Mouse (Mus musculus) MEL (cell line): ENCODE measurements around the gene Sirt4.

ENCODE experiments used
- CTCF ChIP-seq, 3 experiments: IDR thresholded peaks in 2 of 3; conservative IDR thresholded peaks in 1 of 3; 2 replicates each; pipeline ENCODE4 v1.5.1; 2011 to 2012; ENCODE audit warnings: low read length in 3 of 3, low read depth in 2 of 3, mild to moderate bottlenecking in 2 of 3, improper control_type of control experiment in 1 of 3, inconsistent platforms in 1 of 3, mixed read lengths in 1 of 3, moderate library complexity in 1 of 3; ENCODE audit not compliant: control insufficient read depth in 1 of 3, insufficient read depth in 1 of 3, poor library complexity in 1 of 3, severe bottlenecking in 1 of 3
- EP300 ChIP-seq, 2 experiments: IDR thresholded peaks; 2 replicates each; pipeline ENCODE4 v1.6.1; 2011; ENCODE audit warnings: improper control_type of control experiment in 2 of 2, low read length in 2 of 2, low read depth in 1 of 2, mild to moderate bottlenecking in 1 of 2
- GABPA ChIP-seq: IDR thresholded peaks from 2 replicates; pipeline ENCODE4 v1.6.1; 2012; ENCODE audit warnings: low read depth, mild to moderate bottlenecking, inconsistent platforms, low read length, improper control_type of control experiment, moderate library complexity
- GATA1 ChIP-seq: IDR thresholded peaks from 2 replicates; pipeline ENCODE4 v1.6.1; 2011; ENCODE audit warnings: low read depth, low read length, improper control_type of control experiment
- NELFE ChIP-seq: IDR thresholded peaks from 2 replicates; pipeline ENCODE4 v1.6.1; 2011; ENCODE audit warnings: low read depth, low read length, improper control_type of control experiment
- POLR2A ChIP-seq, 2 experiments: IDR thresholded peaks; 2 replicates each; pipeline ENCODE4 v1.6.1; 2011 to 2012; ENCODE audit warnings: low read length in 2 of 2, mild to moderate bottlenecking in 2 of 2, control low read depth in 1 of 2, improper control_type of control experiment in 1 of 2, low read depth in 1 of 2, moderate library complexity in 1 of 2; ENCODE audit not compliant: control insufficient read depth in 1 of 2, insufficient read depth in 1 of 2, poor library complexity in 1 of 2
- ZC3H11A ChIP-seq: IDR thresholded peaks from 2 replicates; pipeline ENCODE4 v1.6.1; 2012; ENCODE audit warnings: low read depth, mild to moderate bottlenecking, inconsistent platforms, low read length, improper control_type of control experiment

GRCm38 (mm10) chr5:115474174-115474828 is 10.2 kb downstream of the Sirt4 start:
- no peak for TF ChIP-seq GATA1
- no peak for TF ChIP-seq POLR2A (IDR thresholded peaks at IDR 0.05; ENCODE audit: control insufficient read depth in 1 of 2, insufficient read depth in 1 of 2, low read depth in 1 of 2, low read length in 2 of 2, poor library complexity in 1 of 2)
- TF ChIP-seq ZC3H11A = no peak
- TF ChIP-seq EP300 (IDR thresholded peaks at IDR 0.05; ENCODE audit: low read depth in 1 of 2, low read length in 2 of 2) = no peak
- TF ChIP-seq GABPA = no peak
- no peak for TF ChIP-seq NELFE
- no peak; a peak in 1 of 6 replicates for TF ChIP-seq CTCF (IDR thresholded peaks at IDR 0.05 in 2 of 3, conservative IDR thresholded peaks at IDR 0.05 in 1 of 3; ENCODE audit: control insufficient read depth in 1 of 3, insufficient read depth in 1 of 3, low read depth in 2 of 3, low read length in 3 of 3, poor library complexity in 1 of 3, severe bottlenecking in 1 of 3)
